In genomic region chr15:10178131-10178566, GRCm38 (mm10) we compare ENCODE assay signal across 8 mouse cellular contexts. TPM values are rescaled to one million over a fixed set of nuclear protein-coding genes. Genes with fewer than 3 reads are reported as not detected.
A peak's percentile ranks its signal among the peaks of the same experiment; 100 is the strongest.
DNase-seq lines count a peak whose midpoint lies in the region; ATAC-seq and TF ChIP-seq lines count a peak whose summit lies in the region.

No protein-coding gene starts in this region.

- H3K27me3 ChIP-seq in liver, adult 2 months (ENCODE audit: control insufficient read depth, insufficient read depth, low read length), result no peaks in the 10 kb centered on the region
- peaks cover 7% of the 10 kb centered on the region; the same call in 1 of the 2 replicates for H3K27me3 ChIP-seq in hindbrain, embryonic 15.5 days

- no peaks in the 10 kb centered on the region for H3K9me3 ChIP-seq in hindbrain, embryonic 15.5 days

- H3K9ac ChIP-seq in liver, adult 2 months (ENCODE audit: low read depth, low read length), result peak overlapping the region; percentile 91
- H3K9ac ChIP-seq in hindbrain, embryonic 15.5 days, result peak overlapping the region; percentile 43

- WGBS in liver, adult 2 months, result 3% methylated on average over 10 of the region's 10 CpGs
- 6% methylated on average over 10 of the region's 10 CpGs for WGBS in hindbrain, embryonic 15.5 days

- H3K4me2 ChIP-seq in hindbrain, embryonic 15.5 days, result peak overlapping the region; percentile 88

- H3K79me2 ChIP-seq in liver, adult 2 months (ENCODE audit: control insufficient read depth, insufficient read depth, low read length), result no peaks in the 10 kb centered on the region; the same call in 1 of the 2 replicates

- H3K4me1 ChIP-seq in liver, adult 2 months (ENCODE audit: control insufficient read depth, insufficient read depth, low read length), result peaks cover 9% of the 10 kb centered on the region
- peaks cover 12% of the 10 kb centered on the region for H3K4me1 ChIP-seq in hindbrain, embryonic 15.5 days (replicated peaks)

- no peak for TF ChIP-seq POLR2A in liver, adult 2 months (IDR thresholded peaks at IDR 0.05; ENCODE audit: extremely low read depth, insufficient read depth, low read length)

- H3K4me3 ChIP-seq in liver, adult 2 months (ENCODE audit: insufficient read depth, low read depth, low read length), result peak overlapping the region; percentile 87
- H3K4me3 ChIP-seq in hindbrain, embryonic 15.5 days, result peak overlapping the region; percentile 46

- peak overlapping the region; percentile 53 for H3K27ac ChIP-seq in liver, adult 2 months (replicated peaks; ENCODE audit: insufficient read depth, low read depth, low read length)
- no peak overlapping the region for H3K27ac ChIP-seq in hindbrain, embryonic 15.5 days (replicated peaks)

- H3K36me3 ChIP-seq in liver, adult 2 months (ENCODE audit: control insufficient read depth, insufficient read depth, low read length), result no peaks in the 10 kb centered on the region
- H3K36me3 ChIP-seq in hindbrain, embryonic 15.5 days, result no peaks in the 10 kb centered on the region

- DNase-seq in liver, adult 2 months (ENCODE audit: extremely low read depth, low read depth, low spot score), result peak; percentile 62
- DNase-seq in liver, result no peak
- peak; percentile 6 for DNase-seq in embryo, embryonic 10 days (ENCODE audit: low spot score)
- DNase-seq in mesoderm, embryonic 11.5 days (ENCODE audit: low read depth, low spot score), result peak; percentile 12
- no peak for DNase-seq in cerebellum, postnatal 36 days

- peak; percentile 72 for ATAC-seq in hindbrain, embryonic 15.5 days (ENCODE audit: low FRiP score, low read depth)
- no peak for ATAC-seq in activated CD4-positive, CD25-positive, alpha-beta regulatory T cell, adult 4 months
- no peak; the same call in 1 of the 2 replicates for ATAC-seq in monocyte, adult 5-6 weeks (replicated peaks; ENCODE audit: insufficient number of reproducible peaks, low FRiP score, low TSS enrichment, poor library complexity, severe bottlenecking)

- no peak for TF ChIP-seq CTCF in liver, adult 2 months (IDR thresholded peaks at IDR 0.05; ENCODE audit: low read depth, low read length)

RNA-seq across cellular contexts. Expression of gene Prlr, which starts 1.1 kb away (rescaled TPM):
- 123 and 171 TPM in 2 replicates for total RNA-seq in liver, adult 2 months (2014; rRNA removed)
- polyA plus RNA-seq in liver, adult 2 months (2012; rRNA removed), result 107 and 167 TPM in 2 replicates
- 1.2 and 1.8 TPM in 2 replicates for polyA plus RNA-seq in hindbrain, embryonic 15.5 days (2015; fragmentation: Nextera tagmentation; extraction: Ambion mirVana)
- polyA plus RNA-seq in activated CD4-positive, CD25-positive, alpha-beta regulatory T cell, adult 4 months (2017; shearing (Covaris generic)), result under 1 TPM; 0.16 to 0.38 TPM
- total RNA-seq in monocyte, adult 5-6 weeks (2017), result 0.29 TPM in 1 of 3 replicates, not detected in the others

Comparison
In these comparisons a context has a peak if more than half of its experiments do, and no peak if none do; other contexts are left out.
1. DNase-seq: peak in liver, adult 2 months (single experiment), embryo, embryonic 10 days (single experiment) and mesoderm, embryonic 11.5 days (single experiment); none in liver (single experiment) and cerebellum, postnatal 36 days (0 of 2).
2. RNA of gene Prlr, which starts 1.1 kb away (polyA plus RNA-seq): 107 to 167 TPM in liver, adult 2 months; 1.2 to 1.8 TPM in hindbrain, embryonic 15.5 days and 0.16 to 0.38 TPM in activated CD4-positive, CD25-positive, alpha-beta regulatory T cell, adult 4 months; every median in the first group is over 10 times any median in the second.